11 mouse cellular contexts compared by ENCODE assay signal in genomic region chr11:54115301-54115700, GRCm38 (mm10). TPM values are rescaled to one million over a fixed set of nuclear protein-coding genes. Genes with fewer than 3 reads are reported as not detected.
"Had no signal": no experiment of that assay in that cellular context is flagged by ENCODE, and none has a peak within 500 bp of the region (broad histone marks: within the 10 kb centered on the region; RNA-seq: fewer than 3 reads in every experiment).

No protein-coding gene starts in this region.

- H3K27ac ChIP-seq: limb, embryonic 13.5 days; liver, embryonic 14.5 days; midbrain, embryonic 12.5 days; neural tube, embryonic 13.5 days had no signal

- H3K36me3 ChIP-seq: midbrain, embryonic 12.5 days had no signal

- DNase-seq: kidney, postnatal 14 days; left cerebral cortex, postnatal 4 days; lung, adult 18-20 months; right cerebral cortex, postnatal 25 days; thymus, postnatal 36 days had no signal

- H3K4me3 ChIP-seq: limb, embryonic 13.5 days; midbrain, embryonic 12.5 days; neural tube, embryonic 13.5 days had no signal

- H3K9ac ChIP-seq: limb, embryonic 13.5 days; liver, embryonic 14.5 days; midbrain, embryonic 12.5 days; neural tube, embryonic 13.5 days had no signal

- H3K4me2 ChIP-seq: limb, embryonic 13.5 days; midbrain, embryonic 12.5 days; neural tube, embryonic 13.5 days had no signal

- H3K9me3 ChIP-seq: limb, embryonic 13.5 days; midbrain, embryonic 12.5 days; neural tube, embryonic 13.5 days had no signal

- ATAC-seq: midbrain, embryonic 16.5 days had no signal

- H3K27me3 ChIP-seq: limb, embryonic 13.5 days; midbrain, embryonic 12.5 days; neural tube, embryonic 13.5 days had no signal

RNA-seq across cellular contexts. Expression of gene Pdlim4, which starts 46.5 kb away (rescaled TPM):
- total RNA-seq: megakaryocyte-erythroid progenitor cell, adult 5-6 weeks had no signal
